Mouse (Mus musculus) adrenal gland, postnatal 10 days (tissue): ENCODE measurements around the gene Lbh. TPM values are rescaled to one million over a fixed set of nuclear protein-coding genes. Genes with fewer than 3 reads are reported as not detected.

Experiments used
- DNase-seq: peaks from one replicate; pipeline ENCODE4 v3.0.0; 2021; ENCODE audit warnings: mixed read lengths
- total RNA-seq, 2 experiments: library from RNA; stranded (reverse); gene quantifications; 2 replicates each; pipeline ENCODE4 v1.2.3; 2021

Lbh gene
- total RNA-seq, 2 experiments from 2014 or later = 52.9 to 65.8 TPM

DNA sequence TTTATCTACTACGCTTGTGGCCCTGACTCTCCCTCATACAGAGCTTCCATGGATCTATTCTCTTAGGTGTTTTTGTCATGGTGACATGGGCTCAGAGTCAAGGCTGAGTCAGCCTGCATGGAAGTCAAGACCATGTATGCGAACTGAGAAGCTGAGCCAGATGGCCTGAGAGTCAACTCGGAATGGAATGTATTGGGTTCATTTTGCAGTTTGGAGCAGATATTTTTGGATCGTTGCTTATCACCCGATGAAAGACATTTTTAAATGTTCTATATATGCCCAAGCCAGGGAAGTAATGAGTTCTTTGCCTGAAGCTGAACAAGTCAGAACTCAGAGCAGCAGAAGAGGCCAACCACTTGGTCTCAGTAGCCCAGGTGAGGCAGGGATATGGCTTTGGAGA lies 54.9 kb downstream of the Lbh start:
- no peak for DNase-seq

DNA sequence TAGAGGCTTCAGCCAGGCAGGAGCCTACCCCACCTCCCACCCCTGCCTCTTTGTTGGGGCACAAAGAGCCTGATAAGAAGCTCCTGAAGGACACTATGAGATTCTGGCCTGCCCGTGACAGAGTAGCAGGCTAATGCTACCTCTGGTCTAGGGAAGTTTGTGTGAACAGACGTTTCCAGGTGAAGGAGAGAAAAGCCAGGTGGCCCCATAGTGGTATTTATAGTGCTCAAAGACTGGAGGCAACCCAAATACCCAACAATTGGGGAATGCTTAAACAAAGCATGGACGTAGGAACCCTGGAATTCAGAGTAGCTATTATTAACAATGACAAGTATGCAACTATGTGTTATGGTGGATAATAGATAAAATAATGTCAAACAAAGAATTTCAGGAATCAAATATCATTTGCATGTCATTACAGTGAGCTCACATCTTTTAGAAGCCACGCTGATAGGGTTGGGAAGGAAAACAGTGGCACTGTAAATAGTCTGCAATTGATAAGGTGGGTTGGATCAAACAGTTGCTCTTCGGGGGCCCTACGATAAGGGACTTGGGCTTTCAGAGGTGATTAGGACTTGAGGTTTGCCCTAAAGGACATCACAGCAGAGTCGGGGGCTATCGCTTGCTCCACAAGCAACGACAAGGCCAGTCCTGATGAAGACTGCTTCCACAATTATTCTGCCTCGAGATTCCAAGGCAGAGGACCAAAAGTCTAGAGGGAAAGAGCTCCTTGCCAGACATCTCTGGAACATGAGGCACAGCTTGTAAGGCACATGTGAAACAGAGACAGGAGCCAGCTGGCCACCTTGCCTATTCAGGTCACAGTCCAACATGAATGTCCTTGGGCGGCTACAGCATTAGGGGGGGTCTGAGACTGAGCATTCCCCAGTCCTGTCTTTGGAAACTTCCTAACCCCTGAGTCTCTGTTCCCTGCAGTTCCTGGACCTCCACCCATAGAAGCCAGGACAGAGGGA lies 58.4 kb downstream of the Lbh start:
- DNase-seq = peak; percentile 33

- no peak for DNase-seq
These were observed 59.5 kb downstream of the Lbh start for GRCm38 (mm10) chr17:72977616-72978015.

DNA sequence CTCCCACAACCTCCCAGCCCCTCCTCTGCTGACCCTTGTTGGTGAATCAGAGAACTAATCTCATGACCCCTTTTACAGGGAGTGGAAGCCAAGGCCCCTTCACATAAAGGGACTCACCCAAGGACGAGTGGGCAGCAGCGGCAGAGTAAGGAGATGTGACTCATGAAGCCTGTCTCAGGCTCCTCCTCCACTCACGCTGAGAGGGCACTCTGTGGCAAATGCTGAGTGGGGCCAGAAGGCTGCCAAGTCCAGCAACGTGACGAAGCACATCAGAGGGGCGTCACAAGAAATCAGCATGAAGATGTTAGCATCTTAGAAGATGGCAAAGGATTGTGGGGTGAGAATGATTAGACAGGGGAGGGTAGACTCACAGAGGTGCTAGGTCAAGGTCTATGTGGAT lies 64.1 kb downstream of the Lbh start:
- DNase-seq = peak; percentile 54

GRCm38 (mm10) chr17:72983471-72983870 lies 65.4 kb downstream of the Lbh start:
- DNase-seq = peak; percentile 72

DNA sequence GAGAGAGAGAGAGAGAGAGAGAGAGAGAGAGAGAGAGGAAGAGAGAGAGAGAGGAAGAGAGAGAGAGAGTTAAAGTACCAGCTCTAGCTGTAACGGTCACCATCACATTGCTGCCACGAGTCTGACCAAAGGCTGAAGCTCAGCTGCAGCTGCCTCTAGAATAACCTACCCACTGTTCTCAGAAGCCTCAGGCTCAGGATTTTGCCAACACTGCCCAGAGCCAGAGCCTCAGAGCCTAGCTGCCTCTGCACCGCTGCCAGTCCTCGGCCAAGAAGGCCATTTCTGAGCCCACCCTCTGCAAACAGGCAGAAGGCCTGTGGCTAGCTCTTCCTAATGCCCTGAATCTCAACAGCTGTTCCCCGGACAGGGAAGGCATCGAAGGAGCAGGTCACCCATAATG lies 70.9 kb downstream of the Lbh start:
- DNase-seq = no peak

Other genes with a start within 250 kb of the Lbh start
- 10 to 100 TPM; 51.4 to 62.7 TPM for gene Ypel5, start 81.9 kb upstream of the Lbh start, total RNA-seq
- 10 to 100 TPM; 35.3 to 39.1 TPM for gene Lclat1, start 189.7 kb downstream of the Lbh start, total RNA-seq